Mouse (Mus musculus): Measurements from ENCODE around the gene Map6. TPM values are rescaled to one million over a fixed set of nuclear protein-coding genes. Genes with fewer than 3 reads are reported as not detected.
A peak's percentile ranks its signal among the peaks of the same experiment; 100 is the strongest.

The Map6 gene
- total and polyA plus RNA-seq, 2 experiments from 2014 or later = 126 to 326 TPM

- Histone ChIP-seq H3K36me3 (ENCODE audit: insufficient read depth, low read length) (peaks cover 4% of the 10 kb centered on the region; the same call in 1 of the 2 replicates), H3K9ac (replicated peaks; ENCODE audit: low read length, poor library complexity, severe bottlenecking) (no peak overlapping the region), H3K4me1 (ENCODE audit: insufficient read depth, low read length) (no peaks in the 10 kb centered on the region), H3K4me2 (ENCODE audit: low read depth, low read length, poor library complexity, severe bottlenecking) (no peak overlapping the region), H3K27ac (ENCODE audit: low read depth, low read length) (no peak overlapping the region), H3K27me3 (ENCODE audit: insufficient read depth, low read length) (no peaks in the 10 kb centered on the region), H3K4me3 (ENCODE audit: low read depth, low read length) (no peak overlapping the region), H3K9me3 (ENCODE audit: low read length) (no peaks in the 10 kb centered on the region)
- DNase-seq (ENCODE audit: low spot score) (no peak), ATAC-seq (ENCODE audit: low FRiP score) (no peak)
- no peak for TF ChIP-seq CTCF (IDR thresholded peaks at IDR 0.05)
- 46% methylated on average over 4 of the region's 4 CpGs for WGBS
Measured at GRCm38 (mm10) chr7:99328847-99329246, 61.6 kb downstream of the Map6 start.

- no peak for TF ChIP-seq CTCF (IDR thresholded peaks at IDR 0.05)
- Histone ChIP-seq H3K9ac (replicated peaks; ENCODE audit: low read length, poor library complexity, severe bottlenecking) (no peak overlapping the region), H3K4me2 (ENCODE audit: low read depth, low read length, poor library complexity, severe bottlenecking) (no peak overlapping the region), H3K27ac (ENCODE audit: low read depth, low read length) (no peak overlapping the region), H3K4me1 (ENCODE audit: insufficient read depth, low read length) (no peaks in the 10 kb centered on the region), H3K27me3 (ENCODE audit: insufficient read depth, low read length) (no peaks in the 10 kb centered on the region), H3K9me3 (ENCODE audit: low read length) (no peaks in the 10 kb centered on the region), H3K4me3 (ENCODE audit: low read depth, low read length) (no peak overlapping the region), H3K36me3 (ENCODE audit: insufficient read depth, low read length) (peaks cover 4% of the 10 kb centered on the region; the same call in 1 of the 2 replicates)
- no peak for DNase-seq (ENCODE audit: low spot score)
- no peak for ATAC-seq (ENCODE audit: low FRiP score)
- WGBS = 94% methylated on average over 5 of the region's 5 CpGs
Measured at GRCm38 (mm10) chr7:99330012-99330411, 62.8 kb downstream of the Map6 start.

GRCm38 (mm10) chr7:99332774-99333480 is 65.7 kb downstream of the Map6 start:
- no peaks in the 10 kb centered on the region for H3K27me3 ChIP-seq (ENCODE audit: insufficient read depth, low read length)
- no peak overlapping the region for H3K4me3 ChIP-seq (ENCODE audit: low read depth, low read length)
- TF ChIP-seq CTCF (IDR thresholded peaks at IDR 0.05) = peak; percentile 81
- H3K36me3 ChIP-seq (ENCODE audit: insufficient read depth, low read length) = peaks cover 15% of the 10 kb centered on the region
- no peaks in the 10 kb centered on the region for H3K4me1 ChIP-seq (ENCODE audit: insufficient read depth, low read length)
- DNase-seq (ENCODE audit: low spot score) = peak; percentile 63
- no peak overlapping the region for H3K27ac ChIP-seq (ENCODE audit: low read depth, low read length)
- H3K4me2 ChIP-seq (ENCODE audit: low read depth, low read length, poor library complexity, severe bottlenecking) = no peak overlapping the region
- ATAC-seq (ENCODE audit: low FRiP score) = no peak
- WGBS = 48% methylated on average over 12 of the region's 12 CpGs
- no peak overlapping the region for H3K9ac ChIP-seq (replicated peaks; ENCODE audit: low read length, poor library complexity, severe bottlenecking)
- no peaks in the 10 kb centered on the region for H3K9me3 ChIP-seq (ENCODE audit: low read length)

DNA sequence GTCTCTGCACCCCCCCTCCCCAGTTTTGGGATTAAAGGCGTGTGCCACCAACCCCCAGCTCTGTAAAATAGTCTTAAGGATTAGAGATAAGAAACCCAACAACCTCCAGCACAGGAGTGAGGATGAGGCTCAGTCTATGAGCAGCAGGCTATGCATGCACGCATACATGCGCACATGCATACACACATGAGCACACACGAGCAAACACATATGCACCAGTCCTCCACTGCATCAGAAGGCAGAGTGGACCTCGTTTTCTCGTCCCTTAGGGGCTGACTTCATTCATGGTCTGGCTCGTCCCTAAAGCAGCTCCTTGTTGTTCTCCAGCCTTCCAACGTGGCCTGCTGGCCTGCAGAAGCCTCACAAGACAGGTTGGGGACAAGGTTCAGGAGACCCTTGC is 73.5 kb downstream of the Map6 start:
- Histone ChIP-seq H3K4me3 (ENCODE audit: low read depth, low read length) (no peak overlapping the region), H3K4me1 (ENCODE audit: insufficient read depth, low read length) (no peaks in the 10 kb centered on the region), H3K4me2 (ENCODE audit: low read depth, low read length, poor library complexity, severe bottlenecking) (no peak overlapping the region), H3K36me3 (ENCODE audit: insufficient read depth, low read length) (peaks cover 15% of the 10 kb centered on the region), H3K27me3 (ENCODE audit: insufficient read depth, low read length) (no peaks in the 10 kb centered on the region), H3K27ac (ENCODE audit: low read depth, low read length) (no peak overlapping the region), H3K9me3 (ENCODE audit: low read length) (no peaks in the 10 kb centered on the region), H3K9ac (replicated peaks; ENCODE audit: low read length, poor library complexity, severe bottlenecking) (no peak overlapping the region)
- TF ChIP-seq CTCF (IDR thresholded peaks at IDR 0.05) = no peak
- ATAC-seq (ENCODE audit: low FRiP score) (no peak), DNase-seq (ENCODE audit: low spot score) (no peak)
- 79% methylated on average over 8 of the region's 8 CpGs for WGBS

DNA sequence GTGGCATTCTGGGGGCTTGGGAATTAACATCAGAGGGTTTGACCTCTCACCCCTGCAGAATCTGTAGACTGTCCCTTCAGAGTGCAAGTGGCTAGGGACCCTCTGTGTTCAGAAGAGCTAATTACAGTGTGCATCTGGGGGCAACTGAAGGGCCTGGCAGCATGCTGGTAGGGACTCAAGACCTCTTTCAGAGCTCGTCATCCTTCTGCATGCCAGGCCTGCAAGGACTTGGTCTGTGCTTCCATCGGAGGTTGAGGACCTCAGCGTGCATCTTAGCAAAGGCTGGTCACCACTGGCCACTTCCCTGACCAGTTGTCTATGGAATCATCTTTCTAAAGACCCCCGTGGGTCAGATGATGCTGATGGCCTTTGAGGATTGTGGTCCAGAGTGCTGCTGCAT is 76.3 kb downstream of the Map6 start:
- WGBS = 90% methylated on average over 4 of the region's 4 CpGs
- TF ChIP-seq CTCF (IDR thresholded peaks at IDR 0.05) = no peak
- ATAC-seq (ENCODE audit: low FRiP score) = no peak

GRCm38 (mm10) chr7:99347268-99347667 is 80.0 kb downstream of the Map6 start:
- WGBS = 98% methylated on average over 10 of the region's 10 CpGs
- TF ChIP-seq CTCF (IDR thresholded peaks at IDR 0.05) = no peak
- H3K27ac ChIP-seq (ENCODE audit: low read depth, low read length) = no peak overlapping the region

More for the DNA sequence above, 76.3 kb downstream of the Map6 start:
- H3K27ac ChIP-seq (ENCODE audit: low read depth, low read length) = no peak overlapping the region
- no peaks in the 10 kb centered on the region for H3K9me3 ChIP-seq (ENCODE audit: low read length)
- H3K36me3 ChIP-seq (ENCODE audit: insufficient read depth, low read length) = no peaks in the 10 kb centered on the region
- H3K27me3 ChIP-seq (ENCODE audit: insufficient read depth, low read length) = no peaks in the 10 kb centered on the region
- no peaks in the 10 kb centered on the region for H3K4me1 ChIP-seq (ENCODE audit: insufficient read depth, low read length)
- H3K9ac ChIP-seq (replicated peaks; ENCODE audit: low read length, poor library complexity, severe bottlenecking) = no peak overlapping the region
- DNase-seq (ENCODE audit: low spot score) = no peak
- H3K4me2 ChIP-seq (ENCODE audit: low read depth, low read length, poor library complexity, severe bottlenecking) = no peak overlapping the region
- no peak overlapping the region for H3K4me3 ChIP-seq (ENCODE audit: low read depth, low read length)

More at GRCm38 (mm10) chr7:99347268-99347667, 80.0 kb downstream of the Map6 start:
- 0 out of 2 replicates have a peak, but pooled peaks cover 4% of the 10 kb centered on the region for H3K4me1 ChIP-seq (ENCODE audit: insufficient read depth, low read length)
- no peak overlapping the region for H3K9ac ChIP-seq (replicated peaks; ENCODE audit: low read length, poor library complexity, severe bottlenecking)
- ATAC-seq (ENCODE audit: low FRiP score) (no peak), DNase-seq (ENCODE audit: low spot score) (no peak)
- H3K4me2 ChIP-seq (ENCODE audit: low read depth, low read length, poor library complexity, severe bottlenecking) = no peak overlapping the region
- no peaks in the 10 kb centered on the region for H3K36me3 ChIP-seq (ENCODE audit: insufficient read depth, low read length)
- H3K4me3 ChIP-seq (ENCODE audit: low read depth, low read length) = no peak overlapping the region
- H3K9me3 ChIP-seq (ENCODE audit: low read length) = no peaks in the 10 kb centered on the region
- H3K27me3 ChIP-seq (ENCODE audit: insufficient read depth, low read length) = no peaks in the 10 kb centered on the region
